Mouse (Mus musculus): ENCODE results near the gene Fgd6.
A peak's percentile ranks its signal among the peaks of the same experiment; 100 is the strongest.

The Fgd6 gene

GRCm38 (mm10) chr10:94035658-94036374 lies at the start of gene Fgd6, which contains the start of gene Vezt:
Gene Fgd6 (plus strand): TSS chr10:94036001.
Gene Vezt (minus strand): TSS chr10:94035817.
- DNase-seq (ENCODE audit: low read depth, low spot score), result peak; percentile 99

GRCm38 (mm10) chr10:93994136-93994535 lies 41.7 kb upstream of the Fgd6 start:
- DNase-seq (ENCODE audit: low read depth, low spot score), result no peak

GRCm38 (mm10) chr10:93995100-93995499 lies 40.7 kb upstream of the Fgd6 start:
- no peak for DNase-seq (ENCODE audit: low read depth, low spot score)

GRCm38 (mm10) chr10:93999357-93999756 lies 36.4 kb upstream of the Fgd6 start:
- DNase-seq (ENCODE audit: low read depth, low spot score), result no peak

GRCm38 (mm10) chr10:94000223-94000622 lies 35.6 kb upstream of the Fgd6 start:
- DNase-seq (ENCODE audit: low read depth, low spot score), result no peak

- no peak for DNase-seq (ENCODE audit: low read depth, low spot score)
Observed at GRCm38 (mm10) chr10:94008356-94008755, 27.4 kb upstream of the Fgd6 start.

- DNase-seq (ENCODE audit: low read depth, low spot score), result no peak
Observed at GRCm38 (mm10) chr10:94009991-94010679, 25.7 kb upstream of the Fgd6 start.

GRCm38 (mm10) chr10:94011024-94011423 lies 24.8 kb upstream of the Fgd6 start:
- DNase-seq (ENCODE audit: low read depth, low spot score), result no peak

GRCm38 (mm10) chr10:94013196-94013595 lies 22.6 kb upstream of the Fgd6 start:
- DNase-seq (ENCODE audit: low read depth, low spot score), result no peak

- no peak for DNase-seq (ENCODE audit: low read depth, low spot score)
Observed at GRCm38 (mm10) chr10:94014200-94014599, 21.6 kb upstream of the Fgd6 start.

GRCm38 (mm10) chr10:94017455-94017854 lies 18.3 kb upstream of the Fgd6 start:
- no peak for DNase-seq (ENCODE audit: low read depth, low spot score)

- DNase-seq (ENCODE audit: low read depth, low spot score), result no peak
Observed at GRCm38 (mm10) chr10:94020587-94020986, 15.2 kb upstream of the Fgd6 start.

- no peak for DNase-seq (ENCODE audit: low read depth, low spot score)
Observed at GRCm38 (mm10) chr10:94021059-94021458, 14.7 kb upstream of the Fgd6 start.

- no peak for DNase-seq (ENCODE audit: low read depth, low spot score)
Observed at GRCm38 (mm10) chr10:94025079-94025478, 10.7 kb upstream of the Fgd6 start.

GRCm38 (mm10) chr10:94028493-94028892 lies 7.3 kb upstream of the Fgd6 start:
- DNase-seq (ENCODE audit: low read depth, low spot score), result no peak

- no peak for DNase-seq (ENCODE audit: low read depth, low spot score)
Observed at GRCm38 (mm10) chr10:94031164-94031563, 4.6 kb upstream of the Fgd6 start.

- DNase-seq (ENCODE audit: low read depth, low spot score), result no peak
Observed at GRCm38 (mm10) chr10:94034876-94035657, 734 bp upstream of the Fgd6 start.

GRCm38 (mm10) chr10:94036375-94036758 lies 566 bp downstream of the Fgd6 start:
- DNase-seq (ENCODE audit: low read depth, low spot score), result no peak

GRCm38 (mm10) chr10:94037196-94037595 lies 1.4 kb downstream of the Fgd6 start:
- no peak for DNase-seq (ENCODE audit: low read depth, low spot score)

GRCm38 (mm10) chr10:94037596-94037995 lies 1.8 kb downstream of the Fgd6 start:
- DNase-seq (ENCODE audit: low read depth, low spot score), result no peak

- DNase-seq (ENCODE audit: low read depth, low spot score), result no peak
Observed at GRCm38 (mm10) chr10:94038366-94039260, 2.8 kb downstream of the Fgd6 start.
